Mouse (Mus musculus): ENCODE data around the gene Iqcd. TPM values are rescaled to one million over a fixed set of nuclear protein-coding genes. Genes with fewer than 3 reads are reported as not detected.

Iqcd gene
- total RNA-seq, 2 experiments from 2014 or later: 7.9 to 9.0 TPM

DNA sequence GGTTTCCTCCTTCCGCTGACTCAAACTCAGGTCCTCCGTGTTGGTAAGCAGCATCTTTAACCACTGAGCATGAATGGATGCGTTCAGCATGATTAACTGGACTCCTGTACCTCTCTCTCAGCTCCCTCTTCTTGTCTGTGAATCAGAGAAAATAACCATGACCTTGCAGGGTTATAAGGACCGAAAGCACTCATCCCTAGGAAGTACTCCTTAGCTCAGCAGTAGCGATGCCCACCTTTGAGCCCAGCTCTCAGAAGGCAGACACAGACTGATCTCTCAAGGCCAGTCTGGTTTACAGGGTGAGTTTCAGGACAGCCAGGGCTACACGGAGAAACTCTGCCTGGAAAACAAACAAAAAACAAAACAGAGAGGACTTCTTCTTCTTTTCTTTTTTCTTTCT is 5.7 kb downstream of the Iqcd start:
- no peak for ATAC-seq (replicated peaks; ENCODE audit: low FRiP score, low TSS enrichment, poor library complexity, severe bottlenecking)

- peak; percentile 84 for ATAC-seq (replicated peaks; ENCODE audit: low FRiP score, low TSS enrichment, poor library complexity, severe bottlenecking)
Observed at GRCm38 (mm10) chr5:120599625-120600024, 10.8 kb downstream of the Iqcd start.

DNA sequence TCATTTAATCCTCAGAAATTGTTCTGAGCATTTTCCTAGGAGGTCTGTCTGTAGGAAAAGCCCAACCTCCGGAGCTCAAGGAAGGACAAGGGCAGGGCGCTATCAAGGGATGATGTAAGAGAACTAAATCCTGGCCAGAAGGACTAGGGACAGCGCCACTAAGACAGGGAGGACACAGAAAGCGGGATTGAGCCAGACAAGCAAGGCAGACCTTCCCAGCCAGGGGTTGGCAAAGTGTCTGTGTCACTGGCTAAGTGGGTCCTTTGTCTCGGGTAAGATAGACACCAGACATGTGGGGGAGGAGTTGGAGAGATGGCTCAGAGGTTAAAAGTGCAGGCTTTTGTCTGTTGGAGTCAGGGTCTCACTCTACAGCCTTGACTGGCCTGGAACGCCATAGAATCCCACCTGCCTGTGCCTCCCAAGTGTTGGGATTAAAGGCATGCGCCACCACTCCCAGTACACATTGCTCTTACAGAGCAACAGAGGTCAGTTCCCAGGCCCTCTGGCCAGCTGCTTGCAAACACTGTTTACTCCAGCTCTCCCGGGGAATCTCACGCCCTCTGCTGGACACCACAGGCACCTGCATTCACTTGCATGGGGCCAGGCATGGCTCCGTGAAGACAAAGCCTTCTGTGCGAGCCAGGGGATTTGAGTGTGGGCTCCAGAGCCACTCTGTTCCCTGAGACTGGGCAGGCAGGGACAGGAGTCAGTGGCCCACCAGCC is 12.3 kb downstream of the Iqcd start:
- peak; percentile 24; the same call in 1 of the 2 replicates for ATAC-seq (replicated peaks; ENCODE audit: low FRiP score, low TSS enrichment, poor library complexity, severe bottlenecking)

GRCm38 (mm10) chr5:120602210-120602609 is 13.4 kb downstream of the Iqcd start:
- ATAC-seq (replicated peaks; ENCODE audit: low FRiP score, low TSS enrichment, poor library complexity, severe bottlenecking): no peak

- ATAC-seq (replicated peaks; ENCODE audit: low FRiP score, low TSS enrichment, poor library complexity, severe bottlenecking): no peak
Observed at GRCm38 (mm10) chr5:120603515-120603914, 14.7 kb downstream of the Iqcd start.

- no peak for ATAC-seq (replicated peaks; ENCODE audit: low FRiP score, low TSS enrichment, poor library complexity, severe bottlenecking)
Observed at GRCm38 (mm10) chr5:120604839-120605238, 16.0 kb downstream of the Iqcd start.

GRCm38 (mm10) chr5:120605241-120605661 is 16.4 kb downstream of the Iqcd start:
- ATAC-seq (replicated peaks; ENCODE audit: low FRiP score, low TSS enrichment, poor library complexity, severe bottlenecking): no peak

DNA sequence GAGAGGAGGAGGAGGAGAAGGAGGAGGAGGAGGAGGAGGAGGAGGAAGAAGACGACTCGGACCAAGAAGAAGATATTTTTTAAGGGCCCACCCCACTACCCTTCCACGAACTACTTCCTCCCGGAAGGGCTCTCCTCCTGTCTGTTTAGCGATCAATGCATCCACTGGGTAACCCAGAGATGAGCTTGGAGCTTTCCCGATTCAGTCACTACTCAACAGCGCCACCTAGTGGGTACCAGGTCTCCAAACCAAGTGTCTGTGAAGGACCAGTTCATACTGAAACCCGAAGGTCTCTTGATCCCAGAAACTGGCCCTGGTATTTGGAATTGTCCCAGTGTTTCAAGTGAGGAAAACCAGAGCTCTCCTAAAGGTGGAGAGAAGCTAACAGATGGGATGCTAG is 16.9 kb downstream of the Iqcd start:
- ATAC-seq (replicated peaks; ENCODE audit: low FRiP score, low TSS enrichment, poor library complexity, severe bottlenecking): peak; percentile 60

DNA sequence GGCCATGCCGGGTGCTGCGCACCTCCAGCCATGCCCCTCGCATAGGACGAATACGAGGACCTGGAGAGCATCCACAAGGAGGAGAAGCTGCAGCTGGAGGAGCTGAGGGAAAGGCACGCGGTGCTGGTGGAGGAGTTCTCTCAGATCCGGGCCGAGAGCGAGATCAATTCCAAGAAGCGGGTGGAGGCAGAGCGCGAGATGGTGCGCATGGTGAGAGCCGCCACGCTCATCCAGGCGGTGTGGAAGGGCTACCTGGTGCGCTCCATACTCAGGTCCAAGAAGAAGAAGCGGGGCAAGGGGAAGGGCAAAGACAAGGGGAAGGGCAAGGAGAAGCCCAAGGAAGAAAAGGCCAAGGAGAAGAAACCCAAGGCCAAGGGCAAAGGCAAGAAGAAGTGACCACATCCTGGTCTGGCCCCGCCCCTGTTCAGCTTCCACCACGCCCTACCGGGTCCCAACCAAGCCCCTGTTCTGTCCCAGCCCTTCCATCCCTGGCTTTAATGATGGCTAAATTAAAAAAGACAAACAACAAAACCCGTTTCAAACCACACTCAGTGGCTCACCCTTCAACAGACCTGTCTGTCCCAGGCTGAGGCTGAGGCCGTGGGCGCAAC is 17.9 kb downstream of the Iqcd start:
- no peak for ATAC-seq (replicated peaks; ENCODE audit: low FRiP score, low TSS enrichment, poor library complexity, severe bottlenecking)

DNA sequence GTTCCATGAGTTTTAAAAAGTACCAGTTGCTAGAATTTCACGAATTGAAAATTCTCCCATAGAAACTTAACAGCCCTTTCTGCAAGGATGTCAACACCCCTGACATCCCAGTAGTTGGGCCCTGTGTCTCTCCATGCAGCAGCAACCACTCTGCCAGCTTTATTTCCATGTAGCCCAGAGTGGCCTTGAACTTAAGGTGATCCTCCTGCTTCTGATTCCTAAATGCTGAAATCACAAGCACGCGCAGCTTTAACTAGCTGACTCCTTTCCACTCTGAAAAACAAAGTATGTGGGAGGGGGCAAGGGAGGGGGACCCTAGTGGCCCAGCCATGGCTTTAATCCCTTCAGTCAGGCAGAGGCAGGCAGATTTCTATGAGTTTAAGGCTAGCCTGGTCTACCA is 18.5 kb downstream of the Iqcd start:
- no peak for ATAC-seq (replicated peaks; ENCODE audit: low FRiP score, low TSS enrichment, poor library complexity, severe bottlenecking)

GRCm38 (mm10) chr5:120609246-120609775 is 20.5 kb downstream of the Iqcd start:
- ATAC-seq (replicated peaks; ENCODE audit: low FRiP score, low TSS enrichment, poor library complexity, severe bottlenecking): no peak

- no peak for ATAC-seq (replicated peaks; ENCODE audit: low FRiP score, low TSS enrichment, poor library complexity, severe bottlenecking)
Observed at GRCm38 (mm10) chr5:120610906-120611305, 22.1 kb downstream of the Iqcd start.

GRCm38 (mm10) chr5:120611416-120611815 is 22.6 kb downstream of the Iqcd start:
- ATAC-seq (replicated peaks; ENCODE audit: low FRiP score, low TSS enrichment, poor library complexity, severe bottlenecking): no peak

- peak; percentile 76 for ATAC-seq (replicated peaks; ENCODE audit: low FRiP score, low TSS enrichment, poor library complexity, severe bottlenecking)
Observed at GRCm38 (mm10) chr5:120612442-120612821, 23.6 kb downstream of the Iqcd start, which contains the start of the genes Rita1 and Ddx54. Rita1 (minus strand) TSS chr5:120612589. Ddx54 (plus strand) TSS chr5:120612739.

DNA sequence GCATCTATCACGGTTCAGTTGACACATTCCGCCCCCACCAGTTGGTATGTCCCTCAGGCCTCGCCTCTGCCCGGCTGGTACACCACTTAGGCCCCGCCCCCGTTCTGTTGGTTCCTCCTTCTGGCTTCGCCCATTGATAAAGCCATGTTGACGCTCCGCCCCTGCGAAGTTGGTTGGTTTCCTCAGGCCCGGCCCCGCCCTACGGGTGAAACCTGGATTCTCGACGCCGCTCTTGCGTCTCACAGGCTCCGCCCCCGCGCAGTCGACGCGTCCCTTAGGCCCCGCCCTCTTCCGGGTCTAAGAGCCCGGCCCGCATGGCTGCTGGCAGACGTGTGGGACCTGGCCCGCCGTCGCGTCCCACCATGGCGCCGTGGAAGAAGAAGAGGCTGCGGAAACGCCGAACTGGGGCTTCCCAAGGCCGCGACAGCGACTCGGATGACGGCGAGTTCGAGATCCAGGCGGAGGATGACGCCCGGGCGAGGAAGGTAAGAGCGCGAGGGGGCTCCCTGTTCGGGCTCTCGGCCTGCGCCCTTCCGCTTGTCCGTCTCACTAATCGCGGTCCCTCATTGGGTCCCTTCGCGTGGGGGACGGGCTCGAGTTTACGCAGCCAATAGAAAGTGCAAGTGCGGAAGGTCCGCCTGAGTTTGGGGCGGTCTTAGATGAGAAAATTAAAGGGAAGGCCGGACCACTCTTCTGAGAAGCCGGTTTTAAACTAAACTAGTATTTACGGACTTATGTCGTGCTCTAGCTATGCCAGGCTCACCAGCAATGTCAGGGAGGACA is 24.2 kb downstream of the Iqcd start:
- peak; percentile 87 for ATAC-seq (replicated peaks; ENCODE audit: low FRiP score, low TSS enrichment, poor library complexity, severe bottlenecking)

DNA sequence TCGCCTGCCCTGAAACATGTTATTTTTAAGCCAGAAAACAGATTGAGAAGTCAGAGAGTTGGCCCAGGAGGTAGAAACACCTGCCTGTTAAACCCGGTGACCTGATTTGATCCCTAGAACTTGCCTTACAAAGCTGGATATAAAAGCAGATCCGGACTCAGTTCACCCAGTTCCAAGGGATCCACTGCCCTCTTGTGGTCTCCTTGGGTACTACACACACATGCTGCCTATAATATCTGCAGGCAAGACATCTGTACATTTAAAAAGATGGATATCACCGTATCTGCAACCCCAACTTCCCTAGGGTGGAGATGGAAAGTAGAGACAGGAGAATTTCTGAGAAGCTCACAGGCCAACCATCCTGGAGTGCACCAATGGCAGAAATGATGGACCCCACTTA is 27.1 kb downstream of the Iqcd start:
- ATAC-seq (replicated peaks; ENCODE audit: low FRiP score, low TSS enrichment, poor library complexity, severe bottlenecking): no peak

- ATAC-seq (replicated peaks; ENCODE audit: low FRiP score, low TSS enrichment, poor library complexity, severe bottlenecking): no peak
Observed at GRCm38 (mm10) chr5:120618778-120619177, 30.0 kb downstream of the Iqcd start.

GRCm38 (mm10) chr5:120619201-120619600 is 30.4 kb downstream of the Iqcd start:
- ATAC-seq (replicated peaks; ENCODE audit: low FRiP score, low TSS enrichment, poor library complexity, severe bottlenecking): no peak

- peak; percentile 46 for ATAC-seq (replicated peaks; ENCODE audit: low FRiP score, low TSS enrichment, poor library complexity, severe bottlenecking)
Observed at GRCm38 (mm10) chr5:120620375-120621077, 31.7 kb downstream of the Iqcd start.

All from megakaryocyte-erythroid progenitor cell, adult 5-6 weeks (primary cell).